Mouse (Mus musculus) lung, embryonic 14.5 days (tissue): Measurements from ENCODE around the gene Sept11. TPM values are rescaled to one million over a fixed set of nuclear protein-coding genes. Genes with fewer than 3 reads are reported as not detected.

ENCODE experiments used
- ATAC-seq: fragments of 200-750 bp; cut with Nextera tagmentation; 2 replicates; pipeline ENCODE4 v1.8.0; 2017; ENCODE audit warnings: mild to moderate bottlenecking, moderate TSS enrichment, moderate library complexity; ENCODE audit not compliant: insufficient read depth
- DNase-seq: peaks from one replicate; pipeline ENCODE4 v3.0.0-alpha.2; 2015
- H3K27ac ChIP-seq: fragments of 300-500 bp; sonication (generic); 2 replicates; pipeline ENCODE4 v1.5.1; 2014; ENCODE audit warnings: low read depth, mild to moderate bottlenecking, moderate library complexity
- H3K27me3 ChIP-seq: fragments of 300-500 bp; sonication (generic); 2 replicates; pipeline ENCODE4 v1.6.1; 2014; ENCODE audit warnings: low read length, control low read depth; ENCODE audit not compliant: insufficient read depth
- H3K36me3 ChIP-seq: fragments of 300-500 bp; sonication (generic); 2 replicates; pipeline ENCODE4 v1.6.1; 2014; ENCODE audit warnings: control low read depth; ENCODE audit not compliant: insufficient read depth
- H3K4me1 ChIP-seq: fragments of 300-500 bp; sonication (generic); 2 replicates; pipeline ENCODE4 v1.6.1; 2014; ENCODE audit warnings: antibody characterized with exemption, control low read depth; ENCODE audit not compliant: insufficient read depth
- H3K4me2 ChIP-seq: fragments of 300-500 bp; sonication (generic); 2 replicates; pipeline ENCODE4 v1.6.1; 2014; ENCODE audit warnings: mild to moderate bottlenecking
- H3K4me3 ChIP-seq: fragments of 300-500 bp; sonication (generic); 2 replicates; pipeline ENCODE4 v1.5.1; 2014; ENCODE audit warnings: low read depth, low read length
- H3K9ac ChIP-seq: fragments of 300-500 bp; sonication (generic); 2 replicates; pipeline ENCODE4 v1.6.1; 2014
- H3K9me3 ChIP-seq: fragments of 300-500 bp; sonication (generic); 2 replicates; pipeline ENCODE4 v1.6.1; 2016; ENCODE audit warnings: low read depth, low read length, control low read depth
- CTCF ChIP-seq: IDR thresholded peaks from 2 replicates; pipeline ENCODE4 v1.5.1; 2016; ENCODE audit warnings: antibody characterized with exemption, low read depth
- WGBS: fragments of 180-500 bp; shearing (Covaris S2); extraction: QIAGEN DNeasy Blood & Tissue Kit; methylation state at CpG from one replicate; pipeline ENCODE4 v1.1.7; 2014; 5-methylcytosine and 5-hydroxymethylcytosine counted together
- polyA plus RNA-seq: library from polyadenylated mRNA; unstranded; fragments of >200 nt; fragmentation: Nextera tagmentation; extraction: Ambion mirVana; gene quantifications from 2 replicates; pipeline ENCODE4 v1.2.1, GENCODE M21; 2014

The Sept11 gene
- polyA plus RNA-seq, 1 experiment from 2014 or later, result 184 TPM

DNA sequence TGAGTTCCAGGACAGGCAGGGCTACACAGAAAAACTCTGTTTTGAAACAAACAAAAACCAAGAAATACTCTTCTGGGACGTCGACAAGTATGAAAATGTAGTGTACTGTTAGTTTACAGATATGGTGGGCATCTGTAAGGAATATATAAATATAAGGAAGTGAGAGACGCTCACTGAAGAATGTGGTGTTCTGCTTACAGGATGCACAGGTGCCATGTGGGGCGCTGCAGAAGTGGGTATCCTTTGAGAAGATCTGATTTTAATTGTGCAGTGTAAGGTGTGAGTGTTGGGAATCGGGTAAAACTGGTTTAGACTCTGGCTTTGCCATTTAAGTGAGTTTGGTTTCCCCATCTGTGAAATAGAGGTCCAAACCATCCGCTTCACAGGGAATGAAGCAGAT is 32.1 kb downstream of the Sept11 start:
- no peak for ATAC-seq
- H3K27ac ChIP-seq, result no peak overlapping the region
- TF ChIP-seq CTCF, result no peak

GRCm38 (mm10) chr5:93126222-93126929 is 33.1 kb downstream of the Sept11 start:
- no peak overlapping the region for H3K4me2 ChIP-seq
- no peak overlapping the region for H3K9ac ChIP-seq
- H3K4me3 ChIP-seq, result no peak overlapping the region

More for the DNA sequence above, 32.1 kb downstream of the Sept11 start:
- H3K9me3 ChIP-seq, result no peaks in the 10 kb centered on the region
- peaks cover 46% of the 10 kb centered on the region for H3K4me1 ChIP-seq
- H3K27me3 ChIP-seq, result no peaks in the 10 kb centered on the region
- no peak overlapping the region for H3K4me3 ChIP-seq
- no peaks in the 10 kb centered on the region for H3K36me3 ChIP-seq
- 85% methylated on average over 6 of the region's 6 CpGs for WGBS
- no peak overlapping the region for H3K9ac ChIP-seq
- no peak for DNase-seq
- H3K4me2 ChIP-seq, result no peak overlapping the region

DNA sequence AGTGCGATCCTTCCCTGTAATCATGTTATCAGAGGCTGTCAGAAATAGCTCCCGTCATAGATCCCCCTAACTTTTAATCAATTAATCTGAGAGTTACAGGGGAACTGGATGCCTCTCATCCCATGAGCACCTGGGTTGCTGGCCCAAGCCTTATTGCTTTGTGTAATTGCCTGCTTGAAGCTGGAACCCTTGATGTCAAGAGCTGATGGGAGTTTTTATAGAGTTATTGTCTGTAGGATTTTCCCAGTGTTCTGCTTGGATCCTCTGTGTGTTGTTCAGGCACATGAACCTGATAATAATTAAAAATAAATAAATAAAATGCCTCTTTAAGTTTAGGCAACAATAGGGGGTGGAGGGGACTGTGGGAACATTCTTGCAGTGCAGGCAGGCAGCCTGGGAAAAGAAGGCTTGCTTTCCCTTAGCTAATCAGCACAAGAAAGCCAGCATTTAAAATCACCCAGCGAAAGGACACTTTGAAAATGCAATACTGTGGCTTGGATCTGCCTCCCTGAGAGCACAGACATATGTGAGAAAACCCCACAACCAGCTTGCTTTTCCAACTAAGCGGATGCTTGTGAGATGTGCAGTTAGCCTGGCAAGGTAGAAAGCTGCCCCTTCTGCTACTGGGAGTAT is 33.8 kb downstream of the Sept11 start:
- DNase-seq (no peak), ATAC-seq (no peak)
- H3K36me3 ChIP-seq, result no peaks in the 10 kb centered on the region
- H3K27ac ChIP-seq, result peak overlapping the region; percentile 51; the same call in 1 of the 2 replicates
- no peaks in the 10 kb centered on the region for H3K9me3 ChIP-seq
- H3K27me3 ChIP-seq, result no peaks in the 10 kb centered on the region
- WGBS, result 63% methylated on average over 4 of the region's 4 CpGs
- H3K9ac ChIP-seq, result no peak overlapping the region
- TF ChIP-seq CTCF, result no peak
- H3K4me3 ChIP-seq, result no peak overlapping the region
- H3K4me2 ChIP-seq, result no peak overlapping the region
- peaks cover 51% of the 10 kb centered on the region for H3K4me1 ChIP-seq

More at GRCm38 (mm10) chr5:93126222-93126929, 33.1 kb downstream of the Sept11 start:
- DNase-seq (no peak), ATAC-seq (no peak)
- Histone ChIP-seq H3K27ac (no peak overlapping the region), H3K4me1 (peaks cover 49% of the 10 kb centered on the region), H3K36me3 (no peaks in the 10 kb centered on the region), H3K9me3 (no peaks in the 10 kb centered on the region), H3K27me3 (no peaks in the 10 kb centered on the region)
- no peak for TF ChIP-seq CTCF
- WGBS, result 58% methylated on average over 12 of the region's 12 CpGs

GRCm38 (mm10) chr5:93127722-93128121 is 34.5 kb downstream of the Sept11 start:
- Histone ChIP-seq H3K9ac (no peak overlapping the region), H3K4me2 (no peak overlapping the region), H3K4me1 (peaks cover 54% of the 10 kb centered on the region), H3K9me3 (no peaks in the 10 kb centered on the region), H3K36me3 (no peaks in the 10 kb centered on the region), H3K27ac (peak overlapping the region; percentile 42; the same call in 1 of the 2 replicates), H3K27me3 (no peaks in the 10 kb centered on the region), H3K4me3 (no peak overlapping the region)
- WGBS, result 24% methylated on average over 3 of the region's 3 CpGs
- ATAC-seq (0 out of 2 replicates have a peak, but pooled peaks have one; percentile 15), DNase-seq (peak; percentile 84)
- no peak for TF ChIP-seq CTCF

GRCm38 (mm10) chr5:93128765-93129164 is 35.5 kb downstream of the Sept11 start:
- ATAC-seq (no peak), DNase-seq (no peak)
- Histone ChIP-seq H3K4me2 (no peak overlapping the region), H3K4me3 (no peak overlapping the region), H3K27ac (no peak overlapping the region), H3K9me3 (no peaks in the 10 kb centered on the region), H3K36me3 (no peaks in the 10 kb centered on the region), H3K9ac (no peak overlapping the region), H3K27me3 (no peaks in the 10 kb centered on the region), H3K4me1 (peaks cover 58% of the 10 kb centered on the region)
- TF ChIP-seq CTCF, result no peak
- WGBS, result 83% methylated on average over 3 of the region's 3 CpGs

DNA sequence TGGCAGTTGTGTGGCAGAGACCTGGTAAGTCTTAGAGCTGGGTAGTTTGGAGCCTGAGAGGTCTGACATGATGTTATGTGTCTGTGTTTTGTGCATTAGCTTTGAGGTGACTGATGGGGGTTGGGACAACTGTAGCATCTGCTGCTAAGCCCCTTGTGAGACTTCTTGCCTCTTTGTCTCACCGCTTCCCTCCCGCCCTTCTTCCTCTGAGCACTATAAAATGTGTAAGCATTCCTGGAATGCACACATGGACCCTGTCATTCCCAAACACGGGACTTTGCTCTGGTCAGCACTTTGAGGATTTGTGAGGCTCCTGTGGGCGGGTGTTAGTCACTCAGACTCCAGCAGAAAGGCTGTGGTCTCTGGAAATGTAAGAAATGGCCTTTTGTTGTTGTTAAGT is 36.7 kb downstream of the Sept11 start:
- no peak overlapping the region for H3K9ac ChIP-seq
- H3K27ac ChIP-seq, result peak overlapping the region; percentile 90
- no peaks in the 10 kb centered on the region for H3K9me3 ChIP-seq
- H3K4me2 ChIP-seq, result peak overlapping the region; percentile 23; the same call in 1 of the 2 replicates
- H3K4me3 ChIP-seq, result no peak overlapping the region
- ATAC-seq, result peak; percentile 78
- H3K4me1 ChIP-seq, result peaks cover 51% of the 10 kb centered on the region
- no peaks in the 10 kb centered on the region for H3K27me3 ChIP-seq
- no peak for TF ChIP-seq CTCF
- 9% methylated on average over 4 of the region's 4 CpGs for WGBS
- H3K36me3 ChIP-seq, result no peaks in the 10 kb centered on the region
- DNase-seq, result peak; percentile 85

DNA sequence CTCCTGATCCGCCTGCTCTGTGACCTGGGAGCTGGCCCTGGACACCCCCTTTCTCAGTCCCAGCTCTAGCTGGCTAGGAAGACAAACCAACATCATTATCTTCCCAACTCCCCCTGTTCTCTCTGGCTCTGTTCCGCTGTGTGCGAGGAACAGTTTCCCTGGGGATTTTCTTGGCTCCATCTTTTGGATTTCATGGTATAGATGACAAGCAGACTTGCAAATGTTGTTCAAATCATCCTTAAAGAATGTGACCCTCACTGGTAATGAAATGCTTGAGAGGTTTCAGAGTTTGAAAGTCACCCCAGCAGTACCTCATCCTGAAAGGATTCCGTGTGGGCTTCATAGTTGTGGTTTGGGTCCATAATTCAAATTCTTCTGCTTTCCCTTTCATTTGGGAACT is 38.2 kb downstream of the Sept11 start:
- Histone ChIP-seq H3K9ac (no peak overlapping the region), H3K27me3 (no peaks in the 10 kb centered on the region), H3K36me3 (no peaks in the 10 kb centered on the region), H3K9me3 (no peaks in the 10 kb centered on the region), H3K27ac (no peak overlapping the region; the same call in 1 of the 2 replicates), H3K4me2 (no peak overlapping the region), H3K4me1 (peaks cover 54% of the 10 kb centered on the region), H3K4me3 (no peak overlapping the region)
- DNase-seq, result peak; percentile 63
- ATAC-seq, result no peak
- no peak for TF ChIP-seq CTCF
- 51% methylated on average over 4 of the region's 4 CpGs for WGBS
